Mouse (Mus musculus) intestine, embryonic 15.5 days (tissue): ENCODE measurements around the gene Il33. TPM values are rescaled to one million over a fixed set of nuclear protein-coding genes. Genes with fewer than 3 reads are reported as not detected.
"Not testable (repeated sequence)": the region's sequence is repeated elsewhere in the genome, so short reads cannot be mapped to it uniquely, and the experiment has no call there.

Experiments
- ATAC-seq: fragments of 200-750 bp; cut with Nextera tagmentation; 2 replicates; pipeline ENCODE4 v1.8.0; 2017; ENCODE audit warnings: moderate TSS enrichment, moderate library complexity
- H3K27ac ChIP-seq: fragments of 300-500 bp; sonication (generic); 2 replicates; pipeline ENCODE4 v1.5.1; 2015; ENCODE audit warnings: mild to moderate bottlenecking, inconsistent platforms
- H3K27me3 ChIP-seq: fragments of 300-500 bp; sonication (generic); replicated peaks from 2 replicates; pipeline ENCODE4 v1.6.1; 2015; ENCODE audit warnings: inconsistent platforms
- H3K36me3 ChIP-seq: fragments of 300-500 bp; sonication (generic); 2 replicates; pipeline ENCODE4 v1.6.1; 2015; ENCODE audit warnings: inconsistent platforms
- H3K4me1 ChIP-seq: fragments of 300-500 bp; sonication (generic); replicated peaks from 2 replicates; pipeline ENCODE4 v1.6.1; 2015; ENCODE audit warnings: inconsistent platforms
- H3K4me2 ChIP-seq: fragments of 300-500 bp; sonication (generic); replicated peaks from 2 replicates; pipeline ENCODE4 v1.6.1; 2015; ENCODE audit warnings: mild to moderate bottlenecking, inconsistent platforms
- H3K4me3 ChIP-seq: fragments of 300-500 bp; sonication (generic); replicated peaks from 2 replicates; pipeline ENCODE4 v1.5.1; 2015; ENCODE audit warnings: inconsistent platforms
- H3K9ac ChIP-seq: fragments of 300-500 bp; sonication (generic); 2 replicates; pipeline ENCODE4 v1.6.1; 2015; ENCODE audit warnings: inconsistent platforms
- H3K9me3 ChIP-seq: fragments of 300-500 bp; sonication (generic); 2 replicates; pipeline ENCODE4 v1.6.1; 2016; ENCODE audit warnings: inconsistent platforms
- WGBS: fragments of 180-500 bp; shearing (Covaris S2); methylation state at CpG from one replicate; pipeline ENCODE4 v1.1.7; 2015; 5-methylcytosine and 5-hydroxymethylcytosine counted together
- polyA plus RNA-seq: library from polyadenylated mRNA; unstranded; fragments of >200 nt; fragmentation: Nextera tagmentation; extraction: Ambion mirVana; gene quantifications from 2 replicates; pipeline ENCODE4 v1.2.1, GENCODE M21; 2015

The Il33 gene
- polyA plus RNA-seq, 1 experiment from 2014 or later: 20.9 TPM

- no peak for ATAC-seq
- WGBS: 76% methylated on average over 5 of the region's 5 CpGs
- H3K9me3 ChIP-seq: no peaks in the 10 kb centered on the region
- H3K4me1 ChIP-seq: peaks cover 10% of the 10 kb centered on the region
- H3K36me3 ChIP-seq: no peaks in the 10 kb centered on the region
- H3K27ac ChIP-seq: no peak overlapping the region
- no peak overlapping the region for H3K4me2 ChIP-seq
- H3K4me3 ChIP-seq: no peak overlapping the region
- H3K9ac ChIP-seq: no peak overlapping the region
- no peaks in the 10 kb centered on the region for H3K27me3 ChIP-seq
These were observed 19.5 kb downstream of the Il33 start for GRCm38 (mm10) chr19:29944426-29944825.

GRCm38 (mm10) chr19:29944935-29945334 is 20.0 kb downstream of the Il33 start:
- not testable (repeated sequence) for ATAC-seq, H3K4me2 ChIP-seq, H3K36me3 ChIP-seq, H3K9ac ChIP-seq, H3K9me3 ChIP-seq, H3K27ac ChIP-seq, H3K4me3 ChIP-seq, H3K27me3 ChIP-seq
- H3K4me1 ChIP-seq: peaks cover 10% of the 10 kb centered on the region
- WGBS: 87% methylated on average over 4 of the region's 4 CpGs

- 17% methylated on average over 11 of the region's 11 CpGs for WGBS
- Histone ChIP-seq H3K4me2 (peak overlapping the region; percentile 17; the same call in 1 of the 2 replicates), H3K36me3 (no peaks in the 10 kb centered on the region), H3K9ac (no peak overlapping the region), H3K27ac (peak overlapping the region; percentile 44; the same call in 1 of the 2 replicates), H3K9me3 (no peaks in the 10 kb centered on the region), H3K27me3 (no peaks in the 10 kb centered on the region), H3K4me1 (peaks cover 10% of the 10 kb centered on the region; the same call in 1 of the 2 replicates), H3K4me3 (no peak overlapping the region)
- 0 out of 2 replicates have a peak, but pooled peaks have one; percentile 22 for ATAC-seq
These were observed 20.9 kb downstream of the Il33 start for GRCm38 (mm10) chr19:29945557-29946422.

- Histone ChIP-seq H3K27me3 (no peaks in the 10 kb centered on the region), H3K9me3 (no peaks in the 10 kb centered on the region), H3K4me3 (no peak overlapping the region), H3K4me2 (peak overlapping the region; percentile 17; the same call in 1 of the 2 replicates), H3K36me3 (no peaks in the 10 kb centered on the region), H3K9ac (no peak overlapping the region), H3K4me1 (peaks cover 10% of the 10 kb centered on the region; the same call in 1 of the 2 replicates), H3K27ac (peak overlapping the region; percentile 44; the same call in 1 of the 2 replicates)
- ATAC-seq: peak; percentile 34; the same call in 1 of the 2 replicates
These were observed 21.5 kb downstream of the Il33 start for GRCm38 (mm10) chr19:29946423-29946716.

GRCm38 (mm10) chr19:29947056-29947455 is 22.1 kb downstream of the Il33 start:
- peaks cover 10% of the 10 kb centered on the region; the same call in 1 of the 2 replicates for H3K4me1 ChIP-seq
- H3K9me3 ChIP-seq: no peaks in the 10 kb centered on the region
- H3K4me3 ChIP-seq: no peak overlapping the region
- no peak overlapping the region for H3K27ac ChIP-seq
- no peak overlapping the region for H3K9ac ChIP-seq
- no peak for ATAC-seq
- no peak overlapping the region for H3K4me2 ChIP-seq
- H3K27me3 ChIP-seq: no peaks in the 10 kb centered on the region
- WGBS: 83% methylated on average over 9 of the region's 9 CpGs
- H3K36me3 ChIP-seq: no peaks in the 10 kb centered on the region

GRCm38 (mm10) chr19:29947891-29948801 is 23.2 kb downstream of the Il33 start:
- Histone ChIP-seq H3K9me3 (no peaks in the 10 kb centered on the region), H3K9ac (0 out of 2 replicates have a peak overlapping the region, but pooled peaks have one; percentile 10), H3K4me2 (peak overlapping the region; percentile 60), H3K4me3 (peak overlapping the region; percentile 29), H3K4me1 (0 out of 2 replicates have a peak, but pooled peaks cover 5% of the 10 kb centered on the region), H3K36me3 (no peaks in the 10 kb centered on the region), H3K27ac (no peak overlapping the region), H3K27me3 (no peaks in the 10 kb centered on the region)
- WGBS: 20% methylated on average over 25 of the region's 25 CpGs
- ATAC-seq: peak; percentile 92

GRCm38 (mm10) chr19:29952538-29952937 is 27.6 kb downstream of the Il33 start:
- H3K4me3 ChIP-seq: no peak overlapping the region
- no peak overlapping the region for H3K9ac ChIP-seq
- no peak overlapping the region for H3K4me2 ChIP-seq
- no peak overlapping the region for H3K27ac ChIP-seq
- H3K27me3 ChIP-seq: no peaks in the 10 kb centered on the region
- H3K9me3 ChIP-seq: no peaks in the 10 kb centered on the region
- 0 out of 2 replicates have a peak, but pooled peaks cover 5% of the 10 kb centered on the region for H3K4me1 ChIP-seq
- no peak for ATAC-seq
- no peaks in the 10 kb centered on the region for H3K36me3 ChIP-seq
- WGBS: 91% methylated on average over 5 of the region's 5 CpGs

GRCm38 (mm10) chr19:29953833-29954232 is 28.9 kb downstream of the Il33 start:
- 87% methylated on average over 3 of the region's 3 CpGs for WGBS
- H3K36me3 ChIP-seq: no peaks in the 10 kb centered on the region
- no peak overlapping the region for H3K4me3 ChIP-seq
- no peaks in the 10 kb centered on the region for H3K9me3 ChIP-seq
- H3K4me1 ChIP-seq: 0 out of 2 replicates have a peak, but pooled peaks cover under 1% of the 10 kb centered on the region
- no peak overlapping the region for H3K27ac ChIP-seq
- H3K4me2 ChIP-seq: no peak overlapping the region
- ATAC-seq: no peak
- H3K9ac ChIP-seq: no peak overlapping the region
- no peaks in the 10 kb centered on the region for H3K27me3 ChIP-seq

GRCm38 (mm10) chr19:29955454-29955853 is 30.5 kb downstream of the Il33 start:
- no peaks in the 10 kb centered on the region for H3K4me1 ChIP-seq
- no peak overlapping the region for H3K4me2 ChIP-seq
- 81% methylated on average over 2 of the region's 2 CpGs for WGBS
- no peak overlapping the region for H3K4me3 ChIP-seq
- no peaks in the 10 kb centered on the region for H3K27me3 ChIP-seq
- H3K9me3 ChIP-seq: no peaks in the 10 kb centered on the region
- no peak overlapping the region for H3K27ac ChIP-seq
- no peak overlapping the region for H3K9ac ChIP-seq
- no peaks in the 10 kb centered on the region for H3K36me3 ChIP-seq
- no peak for ATAC-seq

GRCm38 (mm10) chr19:29960906-29961305 is 36.0 kb downstream of the Il33 start:
- Histone ChIP-seq H3K9ac (no peak overlapping the region), H3K27me3 (no peaks in the 10 kb centered on the region), H3K36me3 (no peaks in the 10 kb centered on the region), H3K4me2 (no peak overlapping the region), H3K4me3 (no peak overlapping the region), H3K4me1 (no peaks in the 10 kb centered on the region), H3K9me3 (no peaks in the 10 kb centered on the region), H3K27ac (no peak overlapping the region)
- 85% methylated on average over 4 of the region's 4 CpGs for WGBS
- no peak for ATAC-seq

GRCm38 (mm10) chr19:29961842-29962241 is 36.9 kb downstream of the Il33 start:
- Histone ChIP-seq H3K9ac (no peak overlapping the region), H3K4me2 (no peak overlapping the region), H3K9me3 (no peaks in the 10 kb centered on the region), H3K36me3 (no peaks in the 10 kb centered on the region), H3K27me3 (no peaks in the 10 kb centered on the region), H3K27ac (no peak overlapping the region), H3K4me1 (no peaks in the 10 kb centered on the region), H3K4me3 (no peak overlapping the region)
- WGBS: 61% methylated on average over 6 of the region's 6 CpGs
- ATAC-seq: no peak

- H3K4me1 ChIP-seq: no peaks in the 10 kb centered on the region
- no peak overlapping the region for H3K4me2 ChIP-seq
- H3K36me3 ChIP-seq: no peaks in the 10 kb centered on the region
- H3K9ac ChIP-seq: no peak overlapping the region
- H3K9me3 ChIP-seq: no peaks in the 10 kb centered on the region
- no peak overlapping the region for H3K27ac ChIP-seq
- H3K4me3 ChIP-seq: no peak overlapping the region
- no peak for ATAC-seq
- WGBS: 77% methylated on average over 2 of the region's 2 CpGs
- H3K27me3 ChIP-seq: no peaks in the 10 kb centered on the region
These were observed 38.7 kb downstream of the Il33 start for GRCm38 (mm10) chr19:29963598-29964092.
